Mouse (Mus musculus): ENCODE data around the gene Ect2l.

DNA sequence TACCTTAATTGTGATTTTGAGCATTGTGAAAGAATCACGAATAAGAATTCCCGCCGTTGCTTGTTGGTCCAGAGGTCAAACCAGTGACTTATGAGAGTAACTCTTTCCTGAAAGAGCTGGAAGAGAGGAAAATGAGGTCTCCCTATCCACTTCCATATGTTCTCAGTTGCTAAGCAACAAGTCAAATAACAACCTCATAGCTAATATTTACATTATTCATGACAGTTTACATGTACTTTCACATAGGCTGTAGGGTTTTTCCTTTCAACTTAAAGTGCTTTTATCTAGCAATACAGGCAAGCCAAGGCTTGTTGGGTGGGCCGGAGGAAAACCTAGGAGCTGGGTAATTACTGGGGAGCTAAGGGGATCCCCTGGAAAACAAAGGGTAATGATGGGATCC lies 10.8 kb downstream of the Ect2l start:
- no peak for TF ChIP-seq CTCF (IDR thresholded peaks at IDR 0.05; ENCODE audit: low read depth)
- no peak for TF ChIP-seq EP300 (IDR thresholded peaks at IDR 0.05; ENCODE audit: low read depth)
